Mouse (Mus musculus) cerebellum, adult 18-20 months (tissue): ENCODE results near the gene Eif2b5.

Experiments
- DNase-seq, 2 experiments: peaks; one replicate each; pipeline ENCODE4 v3.0.0; 2021

The Eif2b5 gene

GRCm38 (mm10) chr16:20490581-20490980, 8.0 kb upstream of the Eif2b5 start:
- DNase-seq: no peak

GRCm38 (mm10) chr16:20491301-20491700, 7.3 kb upstream of the Eif2b5 start:
- DNase-seq: no peak

- DNase-seq: no peak
These were observed 5.2 kb upstream of the Eif2b5 start for GRCm38 (mm10) chr16:20493452-20493851.

- DNase-seq: peak; percentile 67 to 68
These were observed 1.7 kb upstream of the Eif2b5 start for GRCm38 (mm10) chr16:20496671-20497600.

GRCm38 (mm10) chr16:20497980-20498676, 489 bp upstream of the Eif2b5 start:
- no peak for DNase-seq

GRCm38 (mm10) chr16:20506000-20506399, 7.4 kb downstream of the Eif2b5 start:
- DNase-seq: no peak

- DNase-seq: peak; percentile 55 to 64
These were observed 10.7 kb downstream of the Eif2b5 start for GRCm38 (mm10) chr16:20509349-20509748.

- DNase-seq: no peak
These were observed 12.7 kb downstream of the Eif2b5 start for GRCm38 (mm10) chr16:20511277-20511847.

GRCm38 (mm10) chr16:20516032-20516431, 17.4 kb downstream of the Eif2b5 start:
- no peak for DNase-seq

- peak; percentile 91 to 94 for DNase-seq
These were observed 18.1 kb downstream of the Eif2b5 start, which contains the start of gene Dvl3 for GRCm38 (mm10) chr16:20516726-20517201. Dvl3 (plus strand) TSS chr16:20516982.

GRCm38 (mm10) chr16:20517216-20517615, 18.6 kb downstream of the Eif2b5 start:
- no peak for DNase-seq

GRCm38 (mm10) chr16:20517701-20518374, 19.2 kb downstream of the Eif2b5 start:
- peak in 1 of 2 experiments; percentile 26 for DNase-seq

- no peak for DNase-seq
These were observed 25.3 kb downstream of the Eif2b5 start for GRCm38 (mm10) chr16:20523886-20524285.

- no peak for DNase-seq
These were observed 30.2 kb downstream of the Eif2b5 start for GRCm38 (mm10) chr16:20528779-20529178.

- DNase-seq: no peak
These were observed 30.8 kb downstream of the Eif2b5 start for GRCm38 (mm10) chr16:20529375-20529774.

GRCm38 (mm10) chr16:20530941-20531340, 32.3 kb downstream of the Eif2b5 start:
- DNase-seq: no peak

GRCm38 (mm10) chr16:20534617-20535295, 36.1 kb downstream of the Eif2b5 start:
- no peak for DNase-seq

GRCm38 (mm10) chr16:20535296-20536080, 36.9 kb downstream of the Eif2b5 start, which contains the start of gene Ap2m1:
Ap2m1 (plus strand) TSS chr16:20535478.
- peak; percentile 92 to 97 for DNase-seq

- DNase-seq: no peak
These were observed 37.6 kb downstream of the Eif2b5 start for GRCm38 (mm10) chr16:20536081-20536665.

GRCm38 (mm10) chr16:20537071-20537471, 38.5 kb downstream of the Eif2b5 start:
- DNase-seq: peak; percentile 45 to 59
